Mouse (Mus musculus) lung, postnatal 0 days (tissue): Measurements from ENCODE around the gene Abi2.

Source experiments
- CTCF ChIP-seq: IDR thresholded peaks from 2 replicates; pipeline ENCODE4 v1.5.1; 2016; ENCODE audit warnings: antibody characterized with exemption, mild to moderate bottlenecking
- EP300 ChIP-seq: IDR thresholded peaks from 2 replicates; pipeline ENCODE4 v1.6.1; 2016; ENCODE audit warnings: antibody characterized with exemption, mild to moderate bottlenecking, control low read depth

DNA sequence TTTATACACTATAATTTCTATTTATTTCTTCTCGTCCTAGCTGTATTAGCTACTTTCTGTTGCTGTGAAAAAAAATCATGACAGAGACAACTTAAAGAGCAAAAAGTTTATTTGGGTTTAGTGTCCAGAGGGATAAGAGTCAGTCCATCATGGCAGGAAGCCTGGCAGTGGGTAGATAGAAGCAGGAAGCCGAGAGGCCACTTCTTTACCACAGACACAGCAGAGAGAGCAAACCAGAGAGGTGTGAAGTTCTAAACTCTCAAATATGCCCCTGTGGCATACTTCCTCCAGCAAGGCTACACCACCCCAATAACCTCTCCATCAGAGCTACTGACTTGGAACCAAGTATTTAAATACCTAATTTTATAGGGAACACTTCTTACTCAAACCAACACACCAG, 121.2 kb downstream of the Abi2 start:
- no peak for TF ChIP-seq CTCF
- TF ChIP-seq EP300, result no peak
